Mouse (Mus musculus): ENCODE measurements around the gene H2al1d.
"Not testable (repeated sequence)": the region's sequence is repeated elsewhere in the genome, so short reads cannot be mapped to it uniquely, and the experiment has no call there.

DNA sequence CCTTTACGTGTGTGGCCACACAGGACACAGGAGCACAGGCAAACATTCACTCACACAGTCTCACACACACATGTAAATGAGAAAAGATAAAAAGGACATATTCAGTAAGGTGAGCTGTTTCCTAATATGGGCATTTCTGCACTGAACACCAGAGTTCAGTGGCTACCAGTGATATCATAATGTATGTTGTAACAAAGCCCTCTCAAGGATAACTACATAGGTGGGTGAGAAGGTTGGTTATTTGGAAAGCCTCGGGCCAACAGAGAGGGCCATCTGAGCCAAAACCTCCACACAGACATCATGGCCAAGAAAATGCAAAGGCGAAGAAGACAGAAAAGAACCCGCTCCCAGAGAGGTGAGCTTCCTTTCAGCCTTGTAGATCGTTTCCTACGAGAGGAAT lies 3.3 kb upstream of the H2al1d start, which contains the start of gene H2al1c:
- not testable (repeated sequence) for TF ChIP-seq ZC3H11A (IDR thresholded peaks at IDR 0.05; ENCODE audit: borderline replicate concordance, low read depth, low read length); ZNF384 (IDR thresholded peaks at IDR 0.05; ENCODE audit: low read depth, low read length)

Measured in ES-E14 (cell line).